Mouse (Mus musculus) cerebellum, adult 2 months (tissue): ENCODE measurements at regions not wholly inside any gene's neighbourhood (a gene's known extent, or its start where the extent isn't known, plus 50 kb on each side); places are given as distances from the start of the nearest gene placed in this dataset.

Experiments used
- DNase-seq, 2 experiments: peaks; one replicate each; pipeline ENCODE4 v3.0.0; 2021
- H3K27ac ChIP-seq: fragments of 200-500 bp; 2 replicates; pipeline ENCODE4 v1.5.1; 2012; ENCODE audit warnings: low read length, control low read depth, inconsistent platforms; ENCODE audit not compliant: insufficient read depth
- H3K27me3 ChIP-seq: fragments of 200-500 bp; 2 replicates; pipeline ENCODE4 v1.6.1; 2012; ENCODE audit warnings: inconsistent platforms, mild to moderate bottlenecking, low read length, moderate library complexity; ENCODE audit not compliant: control insufficient read depth, insufficient read depth
- H3K4me1 ChIP-seq: fragments of 200-500 bp; 2 replicates; pipeline ENCODE4 v1.6.1; 2011; ENCODE audit warnings: low read length; ENCODE audit not compliant: control insufficient read depth, insufficient read depth
- H3K4me3 ChIP-seq: fragments of 200-500 bp; replicated peaks from 2 replicates; pipeline ENCODE3; 2011; ENCODE audit warnings: mild to moderate bottlenecking, low read depth, low read length, control low read depth; ENCODE audit not compliant: insufficient read depth
- CTCF ChIP-seq: fragments of 200-500 bp; IDR thresholded peaks from 2 replicates; pipeline ENCODE4 v1.5.1; 2011; ENCODE audit warnings: low read depth, mild to moderate bottlenecking, control low read depth, low read length, moderate library complexity, borderline replicate concordance; ENCODE audit not compliant: insufficient read depth
- POLR2A ChIP-seq: fragments of 200-500 bp; IDR thresholded peaks from 2 replicates; pipeline ENCODE4 v1.6.1; 2011; ENCODE audit warnings: low read length, control low read depth, borderline replicate concordance; ENCODE audit not compliant: insufficient read depth
- WGBS: fragments of 180-500 bp; shearing (Covaris S2); methylation state at CpG from one replicate; pipeline ENCODE4 v1.1.7; 2018; 5-methylcytosine and 5-hydroxymethylcytosine counted together

DNA sequence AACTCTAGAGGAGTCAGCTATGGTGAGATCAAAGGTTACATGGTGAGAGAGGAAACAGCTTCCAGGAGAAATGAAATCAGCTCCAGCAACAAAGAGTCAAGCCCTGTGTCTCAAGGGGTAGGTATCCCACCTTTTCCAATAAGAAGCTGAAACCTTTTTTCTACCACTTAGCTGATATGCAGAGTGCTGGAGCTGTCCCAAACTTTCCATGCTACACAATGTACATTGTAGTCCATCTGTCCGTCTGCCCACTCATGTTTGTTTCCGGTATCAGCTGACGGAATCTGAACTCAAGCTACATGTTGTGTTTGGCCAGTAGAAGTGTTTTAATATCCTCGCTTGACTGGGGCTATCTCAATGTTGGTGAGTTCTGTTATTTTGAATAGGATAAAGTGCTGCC, 83.6 kb upstream of the Ngf start:
- H3K4me3 ChIP-seq, result no peak overlapping the region
- WGBS, result 84% methylated on average over 4 of the region's 4 CpGs

DNA sequence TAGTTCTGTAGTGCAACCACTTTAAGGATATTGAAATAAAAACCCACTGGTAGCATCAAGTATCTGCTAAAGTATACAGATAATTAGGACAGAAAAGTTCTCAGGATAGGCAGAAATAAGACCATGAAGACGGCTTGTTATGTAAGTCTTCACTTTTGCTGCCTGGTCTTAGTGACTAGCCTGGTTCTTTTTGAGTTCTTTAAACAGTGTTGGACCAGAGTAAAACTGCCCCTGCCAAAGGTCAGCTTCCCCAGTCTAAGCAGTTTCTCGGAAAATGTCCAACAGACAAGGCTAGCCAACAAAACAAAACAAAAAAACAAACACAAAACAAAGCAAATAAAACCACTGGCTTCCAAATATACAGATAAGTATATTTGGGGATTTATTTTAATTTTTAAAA, 85.1 kb upstream of the Ngf start:
- H3K4me1 ChIP-seq, result no peaks in the 10 kb centered on the region
- DNase-seq, result no peak
- H3K27ac ChIP-seq, result no peak overlapping the region
- no peak for TF ChIP-seq POLR2A
- TF ChIP-seq CTCF, result no peak
- no peak overlapping the region for H3K4me3 ChIP-seq
- no peaks in the 10 kb centered on the region for H3K27me3 ChIP-seq
- WGBS, result 75% methylated on average over 2 of the region's 2 CpGs

More for the DNA sequence above, 83.6 kb upstream of the Ngf start:
- no peaks in the 10 kb centered on the region for H3K4me1 ChIP-seq
- TF ChIP-seq CTCF, result no peak
- no peak for TF ChIP-seq POLR2A
- no peak for DNase-seq
- no peak overlapping the region for H3K27ac ChIP-seq
- H3K27me3 ChIP-seq, result no peaks in the 10 kb centered on the region

DNA sequence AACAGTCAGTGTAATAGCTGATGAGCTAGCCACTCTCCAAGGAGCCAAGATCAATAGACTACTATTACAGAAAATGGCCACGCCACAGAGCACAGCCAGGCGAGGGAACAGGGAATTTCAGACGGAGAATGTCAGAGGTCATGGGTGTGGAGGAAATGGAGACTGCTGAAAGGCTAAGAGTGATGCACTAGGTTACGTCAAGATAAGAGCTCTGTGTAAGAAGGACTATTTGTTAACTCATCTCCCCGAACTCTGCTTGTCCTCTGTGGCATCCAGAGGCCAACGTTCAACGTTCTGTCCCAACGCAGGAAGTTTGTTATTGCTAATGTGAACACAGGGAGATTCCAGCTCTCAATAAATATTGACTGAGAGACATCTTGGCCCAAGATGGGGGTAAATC, 86.0 kb upstream of the Ngf start:
- Histone ChIP-seq H3K27ac (no peak overlapping the region), H3K27me3 (no peaks in the 10 kb centered on the region), H3K4me1 (no peaks in the 10 kb centered on the region), H3K4me3 (no peak overlapping the region)
- WGBS, result 87% methylated on average over 8 of the region's 8 CpGs
- DNase-seq, result no peak
- TF ChIP-seq CTCF (no peak), POLR2A (no peak)

DNA sequence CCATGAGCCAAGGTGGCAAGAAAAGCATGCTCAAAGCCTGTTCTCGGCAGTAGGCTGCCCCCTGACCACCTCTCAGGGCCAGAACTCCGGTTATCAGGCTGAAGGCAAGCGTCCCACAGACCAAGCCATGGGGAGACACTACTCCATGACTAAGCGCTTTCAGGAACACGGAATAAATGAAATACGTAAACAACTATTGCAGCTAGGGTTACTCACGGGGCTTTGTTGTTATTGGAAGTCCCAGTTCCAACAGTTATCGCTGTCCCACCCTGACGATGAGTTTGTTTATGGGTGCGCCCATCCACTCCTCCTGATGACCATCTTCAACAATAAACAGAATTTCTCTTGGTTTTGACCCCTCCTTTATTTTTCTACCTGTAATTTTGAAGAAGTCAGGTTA, 88.0 kb upstream of the Ngf start:
- H3K4me1 ChIP-seq, result no peaks in the 10 kb centered on the region
- no peaks in the 10 kb centered on the region for H3K27me3 ChIP-seq
- WGBS, result 88% methylated on average over 10 of the region's 10 CpGs
- TF ChIP-seq CTCF, result no peak
- TF ChIP-seq POLR2A, result no peak
- DNase-seq, result no peak
- no peak overlapping the region for H3K4me3 ChIP-seq
- H3K27ac ChIP-seq, result no peak overlapping the region

DNA sequence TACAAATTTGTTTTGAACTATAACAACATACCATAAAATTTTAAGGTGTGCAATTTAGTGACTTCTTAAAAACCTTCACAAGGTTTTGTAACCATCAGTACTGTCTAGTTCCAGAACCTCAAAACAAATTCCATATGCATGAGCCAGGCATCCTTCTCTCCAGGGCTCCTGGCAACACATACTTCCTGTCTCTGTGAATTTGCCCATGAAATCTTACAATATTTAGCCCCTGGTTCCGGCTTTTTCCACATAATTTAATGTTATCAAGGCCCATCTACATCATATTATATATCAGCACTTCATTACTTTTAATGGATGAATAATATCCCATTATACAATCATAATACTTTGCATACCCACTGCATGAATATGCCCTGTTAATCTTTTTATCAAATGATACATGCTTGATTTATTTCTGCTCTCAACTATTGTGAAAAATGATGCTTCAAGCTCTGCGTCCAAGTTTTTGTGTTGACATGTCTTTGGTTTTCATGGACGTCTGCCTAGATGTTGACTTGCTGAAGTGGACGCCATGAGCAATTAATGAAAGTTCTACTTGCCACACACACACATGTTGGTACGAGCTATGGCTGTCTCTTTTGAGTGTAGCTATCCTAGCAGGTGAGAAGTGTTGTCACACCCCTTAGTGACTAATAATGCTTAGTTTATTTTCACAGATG, 95.2 kb upstream of the Ngf start:
- Histone ChIP-seq H3K27ac (no peak overlapping the region), H3K27me3 (no peaks in the 10 kb centered on the region), H3K4me3 (no peak overlapping the region), H3K4me1 (no peaks in the 10 kb centered on the region)
- WGBS, result 29% methylated on average over 5 of the region's 5 CpGs
- no peak for DNase-seq
- TF ChIP-seq POLR2A (no peak), CTCF (no peak)

DNA sequence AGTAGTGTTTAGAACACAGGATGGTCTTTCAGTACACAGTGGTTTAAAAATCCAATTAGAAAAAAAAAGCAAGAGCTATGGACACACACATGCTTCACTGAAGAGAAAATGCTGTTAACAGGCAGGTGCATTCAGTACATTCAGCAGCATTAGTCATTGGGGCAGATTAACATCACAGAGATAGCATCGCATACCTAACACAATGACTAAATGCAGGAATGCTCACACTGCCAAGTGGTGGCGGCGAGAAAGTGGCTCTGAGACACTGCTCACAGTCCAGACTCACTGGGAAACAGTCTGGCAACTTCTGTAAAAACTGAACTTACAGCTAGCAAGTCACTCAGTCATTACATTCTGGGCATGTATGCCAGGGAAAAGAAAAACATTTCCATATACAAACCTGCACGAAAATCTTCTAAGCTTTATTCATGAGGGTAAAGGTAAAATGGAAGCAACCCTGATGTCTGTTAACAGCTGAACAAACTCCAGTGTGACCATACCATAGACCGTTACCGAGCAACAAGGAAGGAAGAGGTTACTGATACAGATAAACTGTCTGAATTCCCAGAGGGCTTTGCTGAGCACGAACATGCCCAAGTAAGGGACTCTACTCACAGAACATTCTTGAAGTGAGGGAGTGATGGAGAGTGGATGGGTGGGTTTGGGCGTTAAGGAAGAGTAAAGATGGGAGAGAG, 97.4 kb upstream of the Ngf start:
- Histone ChIP-seq H3K27me3 (no peaks in the 10 kb centered on the region), H3K27ac (no peak overlapping the region), H3K4me1 (no peaks in the 10 kb centered on the region), H3K4me3 (no peak overlapping the region)
- WGBS, result 68% methylated on average over 8 of the region's 8 CpGs
- DNase-seq, result no peak
- no peak for TF ChIP-seq CTCF
- no peak for TF ChIP-seq POLR2A

DNA sequence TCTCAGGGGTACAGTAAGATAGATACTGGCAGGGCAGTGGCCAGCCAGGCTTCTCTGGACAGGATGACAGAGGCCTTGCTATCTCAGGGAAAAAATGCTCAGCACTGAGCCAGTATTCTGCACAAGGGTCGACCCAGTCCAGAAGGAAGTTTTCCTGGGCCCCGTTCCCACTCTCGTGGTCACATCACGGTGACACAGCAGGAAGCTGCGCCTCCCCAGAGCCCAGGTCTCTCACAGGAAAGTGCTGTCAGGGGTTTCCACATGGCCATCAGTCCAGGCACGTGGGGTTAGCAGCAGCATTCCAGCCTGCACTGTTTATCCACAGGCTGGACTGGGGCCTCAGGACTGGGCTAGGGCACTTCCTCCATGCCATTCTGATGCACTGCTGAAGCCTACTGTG, 103.5 kb upstream of the Ngf start:
- no peak for TF ChIP-seq CTCF
- no peak for TF ChIP-seq POLR2A
- Histone ChIP-seq H3K4me3 (no peak overlapping the region), H3K27ac (no peak overlapping the region), H3K27me3 (no peaks in the 10 kb centered on the region), H3K4me1 (no peaks in the 10 kb centered on the region)
- WGBS, result 25% methylated on average over 6 of the region's 6 CpGs
- no peak for DNase-seq

DNA sequence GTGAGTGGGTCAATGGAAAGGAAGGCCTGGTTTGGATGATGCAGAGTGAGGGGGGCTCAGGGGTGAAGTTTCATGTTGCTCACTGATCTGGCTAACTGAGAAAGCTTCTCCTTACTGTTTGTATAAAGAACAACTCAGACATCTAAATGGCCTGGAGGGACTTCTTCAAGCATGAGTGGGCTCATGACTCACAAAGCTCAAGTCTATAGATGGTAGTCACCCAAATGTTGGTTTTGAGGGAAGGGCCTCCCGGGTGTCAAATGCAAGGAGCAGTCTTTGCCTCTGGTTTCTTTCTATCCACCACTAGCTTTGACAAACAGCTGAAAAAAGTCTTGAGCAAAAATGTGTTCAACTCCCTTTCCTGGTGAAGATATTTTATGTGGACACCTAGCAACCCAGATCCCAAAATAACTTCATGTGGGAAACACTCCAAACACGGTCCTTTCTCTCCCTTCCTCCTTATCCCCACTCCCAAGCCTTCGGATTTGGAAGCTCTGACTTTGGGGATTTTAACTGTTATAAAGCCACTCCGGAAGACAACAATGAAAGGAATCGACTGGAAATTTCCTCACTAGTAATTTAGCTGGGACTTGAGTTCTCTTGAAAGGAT, 105.3 kb upstream of the Ngf start:
- no peak for DNase-seq
- Histone ChIP-seq H3K27ac (no peak overlapping the region), H3K4me1 (no peaks in the 10 kb centered on the region), H3K27me3 (no peaks in the 10 kb centered on the region), H3K4me3 (no peak overlapping the region)
- no peak for TF ChIP-seq CTCF
- no peak for TF ChIP-seq POLR2A
- WGBS, result 80% methylated on average over 5 of the region's 5 CpGs
